Mouse (Mus musculus) CH12.LX (cell line): ENCODE results near the gene Nes. TPM values are rescaled to one million over a fixed set of nuclear protein-coding genes. Genes with fewer than 3 reads are reported as not detected.

Source experiments
- DNase-seq: peaks from one replicate; pipeline ENCODE4 v3.0.0-alpha.2; 2013; ENCODE audit errors: extremely low read depth
- H3K27ac ChIP-seq: 2 replicates; pipeline ENCODE4 v1.5.1; 2012; ENCODE audit warnings: low read depth, mild to moderate bottlenecking, control low read depth, moderate library complexity; ENCODE audit not compliant: insufficient read depth
- H3K27me3 ChIP-seq: replicated peaks from 2 replicates; pipeline ENCODE3; 2012; ENCODE audit warnings: inconsistent platforms
- H3K36me3 ChIP-seq, 2 experiments: replicated peaks in 1 of 2; 2 replicates each; pipeline versions ENCODE3 to v1.6.1; 2012; ENCODE audit warnings: inconsistent platforms in 1 of 2, low read length in 1 of 2, mild to moderate bottlenecking in 1 of 2, mixed read lengths in 1 of 2, moderate library complexity in 1 of 2; ENCODE audit not compliant: control insufficient read depth in 1 of 2, insufficient read depth in 1 of 2
- H3K4me1 ChIP-seq, 2 experiments: 2 replicates each; pipeline ENCODE4 v1.6.1; 2012; ENCODE audit warnings: inconsistent platforms in 1 of 2, moderate library complexity in 1 of 2; ENCODE audit not compliant: insufficient read depth in 2 of 2, control insufficient read depth in 1 of 2
- H3K4me2 ChIP-seq: 2 replicates; pipeline ENCODE4 v1.6.1; 2012; ENCODE audit warnings: low read depth, mild to moderate bottlenecking, control low read depth; ENCODE audit not compliant: poor library complexity, insufficient read depth, severe bottlenecking
- H3K4me3 ChIP-seq, 3 experiments: fragments of 150-350 bp in 1 of 3; sonication (generic) in 1 of 3; replicated peaks in 1 of 3; 2 replicates each; pipeline versions ENCODE3 to v1.5.1; 2011 to 2012; ENCODE audit warnings: low read depth in 2 of 3, low read length in 2 of 3, mild to moderate bottlenecking in 2 of 3, moderate library complexity in 2 of 3, control low read depth in 1 of 3, improper control_type of control experiment in 1 of 3, inconsistent platforms in 1 of 3, mixed read lengths in 1 of 3; ENCODE audit not compliant: poor library complexity in 1 of 3
- H3K79me2 ChIP-seq: replicated peaks from 2 replicates; pipeline ENCODE4 v1.6.1; 2012; ENCODE audit warnings: mild to moderate bottlenecking, moderate library complexity; ENCODE audit not compliant: control insufficient read depth, poor library complexity, insufficient read depth, severe bottlenecking; ENCODE audit errors: extremely low read depth
- H3K9ac ChIP-seq: 2 replicates; pipeline ENCODE4 v1.6.1; 2012; ENCODE audit warnings: low read depth, mild to moderate bottlenecking, control low read depth, moderate library complexity; ENCODE audit not compliant: insufficient read depth
- H3K9me3 ChIP-seq: replicated peaks from 2 replicates; pipeline ENCODE3; 2012; ENCODE audit warnings: low read length, inconsistent platforms, mixed read lengths
- CHD1 ChIP-seq: IDR thresholded peaks from 2 replicates; pipeline ENCODE4 v1.6.1; 2012; ENCODE audit warnings: low read depth, low read length, improper control_type of control experiment, inconsistent platforms
- CTCF ChIP-seq, 2 experiments: IDR thresholded peaks in 1 of 2; conservative IDR thresholded peaks in 1 of 2; 2 replicates each; pipeline ENCODE4 v1.5.1; 2011 to 2012; ENCODE audit warnings: low read depth in 2 of 2, low read length in 2 of 2, improper control_type of control experiment in 1 of 2, inconsistent platforms in 1 of 2, mild to moderate bottlenecking in 1 of 2, moderate library complexity in 1 of 2
- E2F4 ChIP-seq: IDR thresholded peaks from 2 replicates; pipeline ENCODE4 v1.6.1; 2011; ENCODE audit warnings: low read depth, low read length, improper control_type of control experiment; ENCODE audit not compliant: insufficient replicate concordance
- ELF1 ChIP-seq: IDR thresholded peaks from 2 replicates; pipeline ENCODE4 v1.6.1; 2014; ENCODE audit warnings: low read depth, mild to moderate bottlenecking, inconsistent platforms, low read length, improper control_type of control experiment
- ETS1 ChIP-seq: conservative IDR thresholded peaks from 2 replicates; pipeline ENCODE4 v1.6.1; 2012; ENCODE audit warnings: low read depth, mild to moderate bottlenecking, inconsistent platforms, low read length, improper control_type of control experiment, moderate library complexity
- GABPA ChIP-seq: IDR thresholded peaks from 2 replicates; pipeline ENCODE4 v1.6.1; 2012; ENCODE audit warnings: low read depth, low read length, improper control_type of control experiment, inconsistent platforms; ENCODE audit not compliant: insufficient replicate concordance
- HCFC1 ChIP-seq: IDR thresholded peaks from 2 replicates; pipeline ENCODE4 v1.6.1; 2012; ENCODE audit warnings: low read depth, mild to moderate bottlenecking, inconsistent platforms, low read length, improper control_type of control experiment
- IRF4 ChIP-seq: IDR thresholded peaks from 2 replicates; pipeline ENCODE4 v1.6.1; 2014; ENCODE audit warnings: low read depth, mild to moderate bottlenecking, inconsistent platforms, low read length, improper control_type of control experiment
- KAT2A ChIP-seq: IDR thresholded peaks from 2 replicates; pipeline ENCODE4 v1.6.1; 2012; ENCODE audit warnings: low read length, improper control_type of control experiment, inconsistent platforms; ENCODE audit not compliant: insufficient replicate concordance
- MAFK ChIP-seq: IDR thresholded peaks from 2 replicates; pipeline ENCODE4 v1.6.1; 2011; ENCODE audit warnings: low read length, improper control_type of control experiment; ENCODE audit not compliant: insufficient replicate concordance
- MAX ChIP-seq: IDR thresholded peaks from 2 replicates; pipeline ENCODE4 v1.6.1; 2011; ENCODE audit warnings: low read length, improper control_type of control experiment
- MAZ ChIP-seq: IDR thresholded peaks from 2 replicates; pipeline ENCODE4 v1.6.1; 2012; ENCODE audit warnings: low read depth, mild to moderate bottlenecking, inconsistent platforms, low read length, improper control_type of control experiment, moderate library complexity
- MEF2A ChIP-seq: IDR thresholded peaks from 2 replicates; pipeline ENCODE4 v1.6.1; 2014; ENCODE audit warnings: low read depth, mild to moderate bottlenecking, inconsistent platforms, low read length, improper control_type of control experiment, borderline replicate concordance
- NELFE ChIP-seq: IDR thresholded peaks from 2 replicates; pipeline ENCODE4 v1.6.1; 2011; ENCODE audit warnings: low read depth, low read length, improper control_type of control experiment
- NRF1 ChIP-seq: IDR thresholded peaks from 2 replicates; pipeline ENCODE4 v1.6.1; 2014; ENCODE audit warnings: low read depth, mild to moderate bottlenecking, inconsistent platforms, low read length, improper control_type of control experiment, moderate library complexity
- POLR2A ChIP-seq: IDR thresholded peaks from 2 replicates; pipeline ENCODE4 v1.6.1; 2011; ENCODE audit warnings: low read depth, mild to moderate bottlenecking, improper control_type of control experiment, low read length
- RAD21 ChIP-seq: IDR thresholded peaks from 2 replicates; pipeline ENCODE4 v1.6.1; 2011; ENCODE audit warnings: low read depth, mild to moderate bottlenecking, low read length, improper control_type of control experiment, moderate library complexity
- RCOR1 ChIP-seq: conservative IDR thresholded peaks from 2 replicates; pipeline ENCODE4 v1.6.1; 2012; ENCODE audit warnings: low read depth, mild to moderate bottlenecking, inconsistent platforms, low read length, improper control_type of control experiment
- SIN3A ChIP-seq: IDR thresholded peaks from 2 replicates; pipeline ENCODE4 v1.6.1; 2012; ENCODE audit warnings: low read length, improper control_type of control experiment, inconsistent platforms
- SMC3 ChIP-seq: IDR thresholded peaks from 2 replicates; pipeline ENCODE4 v1.6.1; 2011; ENCODE audit warnings: low read depth, low read length, improper control_type of control experiment
- TBP ChIP-seq: conservative IDR thresholded peaks from 2 replicates; pipeline ENCODE4 v1.6.1; 2011; ENCODE audit warnings: low read depth, low read length, improper control_type of control experiment
- TCF12 ChIP-seq: IDR thresholded peaks from 2 replicates; pipeline ENCODE4 v1.6.1; 2014; ENCODE audit warnings: low read depth, mild to moderate bottlenecking, inconsistent platforms, low read length, improper control_type of control experiment
- UBTF ChIP-seq: IDR thresholded peaks from 2 replicates; pipeline ENCODE4 v1.6.1; 2012; ENCODE audit warnings: low read depth, mild to moderate bottlenecking, inconsistent platforms, low read length, improper control_type of control experiment, moderate library complexity
- USF2 ChIP-seq: conservative IDR thresholded peaks from 2 replicates; pipeline ENCODE4 v1.6.1; 2011; ENCODE audit warnings: low read depth, low read length, improper control_type of control experiment
- ZC3H11A ChIP-seq: IDR thresholded peaks from 2 replicates; pipeline ENCODE4 v1.6.1; 2012; ENCODE audit warnings: low read depth, mild to moderate bottlenecking, inconsistent platforms, low read length, improper control_type of control experiment
- ZKSCAN1 ChIP-seq: IDR thresholded peaks from 2 replicates; pipeline ENCODE4 v1.6.1; 2012; ENCODE audit warnings: low read depth, inconsistent platforms, low read length, improper control_type of control experiment, borderline replicate concordance
- ZMIZ1 ChIP-seq: IDR thresholded peaks from 2 replicates; pipeline ENCODE4 v1.6.1; 2012; ENCODE audit warnings: low read depth, mild to moderate bottlenecking, inconsistent platforms, low read length, improper control_type of control experiment
- dilution Hi-C: fragments of 300-500 bp; cut with MboI; formaldehyde crosslinking; loops from 2 replicates; pipeline ENCODE4 v1.14.3; 2020; ENCODE audit warnings: low sequenced_read_pairs; ENCODE audit not compliant: extremely low pct_unique_long_range_greater_than_20kb, extremely low pct_ligation_motif_present
- in situ Hi-C: fragments of 300-500 bp; cut with MboI; formaldehyde crosslinking; loops from 3 replicates; pipeline ENCODE4 v1.14.3; 2019; ENCODE audit warnings: low sequenced_read_pairs, low pct_ligation_motif_present, low pct_unique_long_range_greater_than_20kb, mixed read lengths
- polyA plus RNA-seq: library from polyadenylated mRNA; unstranded; fragments of >175 nt; gene quantifications from 2 replicates; pipeline ENCODE4 v1.2.1, GENCODE M21; 2012; ENCODE audit warnings: low read depth; ENCODE audit not compliant: insufficient read length
- total RNA-seq, 2 experiments: library from RNA; depleted of rRNA; stranded (reverse); fragments of 300-350 nt in 1 of 2; fragments of >200 nt in 1 of 2; gene quantifications; 2 replicates each; pipeline ENCODE4 v1.2.3; 2012 to 2014

Gene Nes
- total and polyA plus RNA-seq, 3 experiments, result 0.04 TPM; not detected in 1

DNA sequence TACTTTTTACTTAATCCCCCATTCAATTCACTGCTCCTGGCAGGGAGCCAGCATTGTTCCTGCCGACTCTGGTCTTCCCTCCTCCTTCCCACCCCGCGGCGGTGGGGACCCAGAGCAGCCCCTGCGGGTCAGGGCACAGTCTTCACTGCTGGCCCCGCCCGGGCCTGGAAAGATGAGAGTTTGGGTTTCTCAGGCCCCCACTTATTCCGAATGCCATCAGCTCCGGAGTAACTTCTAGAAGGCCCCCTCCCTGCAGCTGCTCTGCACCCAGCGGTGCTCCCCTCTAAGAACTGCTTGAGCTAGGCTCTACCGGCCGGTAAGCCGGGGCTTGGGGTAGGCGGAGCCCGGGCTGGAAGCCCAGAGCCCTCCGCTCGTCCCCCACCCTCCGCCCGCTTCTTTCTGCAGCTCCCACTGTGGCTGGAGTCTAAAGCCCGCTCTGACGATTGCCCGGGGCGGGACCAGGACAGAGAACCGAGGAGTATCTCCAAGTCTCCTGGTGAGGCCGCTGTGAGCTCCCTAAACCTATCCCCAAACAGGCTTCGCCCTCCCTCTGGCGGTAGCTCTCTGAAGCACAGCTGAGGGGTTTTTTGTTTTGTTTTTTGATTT is 10.2 kb upstream of the Nes start:
- Histone ChIP-seq H3K27me3 (peaks cover 67% of the 10 kb centered on the region), H3K36me3 (no peaks in the 10 kb centered on the region), H3K27ac (no peak overlapping the region), H3K9ac (no peak overlapping the region), H3K4me3 (no peak overlapping the region), H3K4me1 (peaks cover 0 to 4% of the 10 kb centered on the region in 2 experiments; a peak in 2 of 4 replicates), H3K4me2 (peak overlapping the region; percentile 29), H3K79me2 (no peaks in the 10 kb centered on the region), H3K9me3 (peaks cover 5% of the 10 kb centered on the region)
- DNase-seq, result peak; percentile 80
- TF ChIP-seq SIN3A (no peak), NRF1 (no peak), E2F4 (no peak), GABPA (no peak), MAX (no peak), IRF4 (peak; percentile 48; the same call in 1 of the 2 replicates), KAT2A (no peak), MAFK (no peak), RCOR1 (no peak), RAD21 (peak; percentile 79), ZMIZ1 (no peak), MEF2A (no peak), TCF12 (no peak), CTCF (conservative IDR thresholded peaks at IDR 0.05 in 1 of 2, IDR thresholded peaks at IDR 0.05 in 1 of 2; ENCODE audit: low read depth in 2 of 2, low read length in 2 of 2) (peak in 1 of 2 experiments; percentile 100; a peak in 3 of 4 replicates), UBTF (no peak), ZKSCAN1 (no peak), MAZ (no peak), ETS1 (no peak), USF2 (no peak), SMC3 (peak; percentile 86), CHD1 (no peak), HCFC1 (no peak), TBP (no peak), NELFE (peak; percentile 66; the same call in 1 of the 2 replicates), ELF1 (no peak), POLR2A (no peak), ZC3H11A (peak; percentile 9; the same call in 1 of the 2 replicates)
- dilution Hi-C loops (no loop called here), in situ Hi-C loops (no loop called here)
